Mouse (Mus musculus): ENCODE measurements around the gene 9230110F15Rik. TPM values are rescaled to one million over a fixed set of nuclear protein-coding genes. Genes with fewer than 3 reads are reported as not detected.

Gene 9230110F15Rik
- polyA plus RNA-seq (2014; fragmentation: Illumina TruSeq; extraction: RNeasy Lipid Tissue Mini Kit (QIAGEN cat#74804); ENCODE audit: low read depth, low replicate concordance), result 826 TPM

GRCm38 (mm10) chr9:35844050-35844449 lies at the start of gene 9230110F15Rik:
9230110F15Rik (minus strand) TSS chr9:35844150.

GRCm38 (mm10) chr9:35790001-35790400 lies 53.9 kb downstream of the 9230110F15Rik start, which contains the start of the genes Gm27235 and D730048I06Rik:
Gm27235 (minus strand) TSS chr9:35790101.
D730048I06Rik (minus strand) TSS chr9:35790112.

Other genes with a start within 250 kb of the 9230110F15Rik start
- gene Pate4, start 232.2 kb downstream of the 9230110F15Rik start, polyA plus RNA-seq (2014; fragmentation: Illumina TruSeq; extraction: RNeasy Lipid Tissue Mini Kit (QIAGEN cat#74804); ENCODE audit: low read depth, low replicate concordance), result 4.2 TPM
- 42.8 TPM for gene Pate3, start 195.9 kb downstream of the 9230110F15Rik start, polyA plus RNA-seq (2014; fragmentation: Illumina TruSeq; extraction: RNeasy Lipid Tissue Mini Kit (QIAGEN cat#74804); ENCODE audit: low read depth, low replicate concordance)
- gene Pate1, start 156.8 kb downstream of the 9230110F15Rik start, polyA plus RNA-seq (2014; fragmentation: Illumina TruSeq; extraction: RNeasy Lipid Tissue Mini Kit (QIAGEN cat#74804); ENCODE audit: low read depth, low replicate concordance), result 148 TPM
- gene Gm17677, start 103.1 kb downstream of the 9230110F15Rik start, polyA plus RNA-seq (2014; fragmentation: Illumina TruSeq; extraction: RNeasy Lipid Tissue Mini Kit (QIAGEN cat#74804); ENCODE audit: low read depth, low replicate concordance), result 72.9 TPM
- 204 TPM for gene Gm17727, start 66.0 kb downstream of the 9230110F15Rik start, polyA plus RNA-seq (2014; fragmentation: Illumina TruSeq; extraction: RNeasy Lipid Tissue Mini Kit (QIAGEN cat#74804); ENCODE audit: low read depth, low replicate concordance)
- 100 TPM for gene Gm27235, start 54.0 kb downstream of the 9230110F15Rik start, polyA plus RNA-seq (2014; fragmentation: Illumina TruSeq; extraction: RNeasy Lipid Tissue Mini Kit (QIAGEN cat#74804); ENCODE audit: low read depth, low replicate concordance)
- 1,154 TPM for gene D730048I06Rik, start 54.0 kb downstream of the 9230110F15Rik start, polyA plus RNA-seq (2014; fragmentation: Illumina TruSeq; extraction: RNeasy Lipid Tissue Mini Kit (QIAGEN cat#74804); ENCODE audit: low read depth, low replicate concordance)
- 1,684 TPM for gene 9230113P08Rik, start 64.3 kb upstream of the 9230110F15Rik start, polyA plus RNA-seq (2014; fragmentation: Illumina TruSeq; extraction: RNeasy Lipid Tissue Mini Kit (QIAGEN cat#74804); ENCODE audit: low read depth, low replicate concordance)

Measured in adipose tissue, adult 10 weeks (tissue).